Mouse (Mus musculus) kidney, postnatal 14 days (tissue): Measurements from ENCODE around the gene Clcn3.

Experiments
- DNase-seq: peaks from one replicate; pipeline ENCODE4 v3.0.0; 2022; ENCODE audit warnings: mixed read lengths

Gene Clcn3

DNA sequence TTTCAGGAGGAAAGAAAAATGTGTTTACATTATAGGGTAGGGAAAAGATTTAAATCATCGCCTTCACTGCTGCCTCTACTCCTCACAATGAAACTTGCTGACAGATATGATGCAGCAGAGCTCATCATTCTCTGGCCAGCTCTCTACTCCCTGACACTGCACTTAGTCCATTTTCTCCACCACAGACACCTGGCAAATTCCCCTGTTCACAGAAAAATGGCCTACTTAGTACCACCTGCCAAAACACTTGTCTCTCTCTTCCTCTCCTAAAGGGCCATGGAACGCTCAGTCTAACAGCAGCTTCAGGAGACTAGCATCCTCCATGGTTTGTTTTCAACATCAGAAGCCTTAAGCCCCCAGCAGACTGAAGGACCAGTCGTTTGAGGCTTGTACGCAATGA is 31.8 kb downstream of the Clcn3 start:
- DNase-seq = no peak

DNA sequence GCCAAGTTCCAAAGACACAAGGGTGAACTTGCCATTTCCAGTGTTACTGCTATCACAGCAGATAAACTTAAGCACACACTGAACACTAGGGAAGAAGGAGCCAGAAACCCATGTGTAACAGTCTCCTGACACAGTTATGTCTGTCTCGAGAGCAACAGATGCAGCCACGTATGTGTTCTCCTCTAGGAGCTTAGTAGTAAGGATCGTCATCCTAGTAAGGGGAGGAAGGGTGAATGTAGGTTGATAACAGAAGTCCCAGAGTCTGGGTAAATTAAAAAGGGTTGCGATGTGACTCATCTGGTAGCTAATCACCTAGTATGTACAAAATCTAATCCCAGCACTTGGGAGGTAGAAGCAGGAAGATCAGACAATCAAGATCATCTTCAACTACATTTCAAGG is 33.2 kb downstream of the Clcn3 start:
- DNase-seq = no peak

DNA sequence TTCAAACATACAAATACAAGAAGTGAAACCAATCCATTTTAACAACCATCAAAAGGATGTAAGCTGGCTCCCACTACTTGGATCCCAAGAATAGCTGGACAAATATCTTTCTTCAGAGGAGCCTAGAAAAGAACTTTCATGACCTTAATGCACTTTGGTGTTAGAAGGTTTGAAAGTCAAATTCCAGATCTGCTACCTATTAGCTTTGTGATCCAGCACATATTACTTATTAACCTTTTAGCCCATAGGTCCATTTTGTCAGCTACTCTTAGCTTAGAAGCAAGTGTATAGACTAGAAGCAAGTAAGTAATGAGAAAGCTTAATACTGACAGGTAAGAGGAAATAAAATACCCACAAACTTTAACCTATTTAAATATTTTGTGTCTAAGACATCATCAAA is 35.6 kb downstream of the Clcn3 start:
- no peak for DNase-seq

DNA sequence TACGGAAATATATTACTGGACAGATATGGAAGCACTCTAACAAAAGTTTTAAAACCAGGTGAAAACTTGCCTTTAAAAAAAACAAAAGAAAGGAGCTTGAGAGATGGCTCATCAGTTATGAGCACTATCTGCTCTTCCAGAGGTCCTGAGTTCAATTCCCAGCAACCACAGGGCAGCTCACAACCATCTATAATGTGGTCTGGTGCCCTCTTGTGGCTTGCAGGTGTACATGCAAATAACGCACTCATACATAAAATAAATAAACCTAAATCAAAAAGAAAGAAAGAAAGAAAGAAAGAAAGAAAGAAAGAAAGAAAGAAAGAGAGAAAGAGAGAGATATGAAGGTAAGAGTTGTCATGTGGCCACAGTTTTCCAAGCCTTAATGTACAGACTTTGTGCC is 40.2 kb downstream of the Clcn3 start:
- no peak for DNase-seq

DNA sequence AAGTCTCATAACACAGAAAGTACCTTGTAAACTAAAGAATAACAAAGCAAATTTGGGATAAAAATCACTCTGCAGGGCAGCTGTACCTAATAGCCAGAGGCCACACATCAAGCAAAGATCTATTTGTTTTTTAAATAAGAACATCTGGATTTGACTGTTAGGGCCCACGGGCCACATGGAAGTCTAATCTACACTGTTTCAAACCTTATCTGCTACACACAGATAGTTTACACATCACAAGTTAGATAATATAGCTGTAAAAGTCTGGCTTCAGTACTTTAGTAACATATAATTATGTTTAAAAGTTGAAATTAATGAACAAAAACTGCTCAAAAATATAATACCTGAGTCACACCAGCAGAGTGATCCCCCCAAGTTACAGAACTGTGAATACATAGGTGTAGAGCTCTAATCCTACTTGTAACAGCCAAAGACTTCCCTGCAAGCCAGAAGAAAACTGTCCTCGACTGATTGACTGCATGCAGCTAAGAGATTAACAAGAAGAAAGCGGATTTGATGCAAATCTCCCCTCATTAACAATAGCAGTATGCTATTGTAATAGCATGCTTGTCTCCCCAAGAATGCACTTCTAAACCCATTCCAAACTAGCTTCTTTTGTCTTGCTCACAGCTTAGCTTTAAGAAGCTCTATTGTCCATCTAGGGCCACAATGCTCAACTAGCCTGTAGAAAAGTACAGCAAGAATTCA is 44.2 kb downstream of the Clcn3 start:
- DNase-seq = no peak

DNA sequence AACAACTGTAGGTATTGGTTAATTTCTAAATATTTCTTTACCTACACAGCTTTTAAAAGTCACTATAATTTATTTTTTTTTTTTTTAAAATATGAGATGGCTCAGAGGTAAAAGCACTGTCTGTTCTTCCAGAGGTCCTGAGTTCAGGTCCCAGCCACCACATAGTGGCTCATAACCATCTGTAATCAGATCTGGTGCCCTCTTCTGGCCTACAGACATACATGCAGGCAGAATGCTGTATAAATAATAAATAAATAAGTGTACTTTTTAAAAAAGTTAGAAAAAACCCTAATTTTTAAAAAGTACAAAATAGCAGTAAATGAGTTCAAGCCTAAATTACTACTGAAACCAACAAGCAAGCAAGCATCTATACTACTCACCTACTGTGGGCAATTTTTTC is 49.5 kb downstream of the Clcn3 start:
- no peak for DNase-seq

DNA sequence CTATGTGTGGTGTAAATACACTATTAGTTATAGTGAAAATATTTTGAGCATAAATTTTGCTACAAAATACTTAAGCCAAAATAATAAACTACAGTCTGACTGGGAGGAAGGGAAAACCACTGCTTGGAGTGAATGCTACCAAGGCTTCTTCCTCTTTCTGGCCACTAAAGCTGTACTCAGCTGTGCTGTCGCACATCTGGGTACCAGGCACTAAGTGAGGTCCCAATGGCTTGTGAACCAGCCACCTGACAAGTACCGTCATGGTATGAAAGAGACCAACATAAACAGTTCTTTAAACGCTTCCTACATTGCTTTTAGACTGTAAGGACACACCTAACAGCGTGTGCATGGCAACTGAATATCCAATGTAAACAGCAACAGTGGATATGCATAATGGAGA is 62.9 kb downstream of the Clcn3 start:
- no peak for DNase-seq

DNA sequence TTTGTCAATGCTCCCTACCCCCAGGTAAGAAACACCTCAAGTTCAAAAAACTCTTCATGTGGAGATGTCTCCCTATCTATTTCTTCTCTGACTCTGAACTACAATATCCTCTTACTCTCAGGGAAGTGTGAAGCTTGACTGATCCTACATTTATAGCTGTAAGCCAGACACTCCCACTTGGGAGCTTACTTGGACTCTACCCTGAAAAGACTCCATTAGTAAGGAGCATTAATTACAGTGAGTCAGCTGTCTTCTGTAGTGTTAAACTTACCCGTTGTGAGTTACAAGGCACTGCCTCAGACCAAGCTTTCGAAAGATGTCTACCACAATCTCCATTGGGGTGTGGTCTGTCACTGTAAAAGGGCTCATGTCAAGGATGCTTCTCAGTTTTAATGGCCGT is 64.0 kb downstream of the Clcn3 start:
- DNase-seq = no peak

DNA sequence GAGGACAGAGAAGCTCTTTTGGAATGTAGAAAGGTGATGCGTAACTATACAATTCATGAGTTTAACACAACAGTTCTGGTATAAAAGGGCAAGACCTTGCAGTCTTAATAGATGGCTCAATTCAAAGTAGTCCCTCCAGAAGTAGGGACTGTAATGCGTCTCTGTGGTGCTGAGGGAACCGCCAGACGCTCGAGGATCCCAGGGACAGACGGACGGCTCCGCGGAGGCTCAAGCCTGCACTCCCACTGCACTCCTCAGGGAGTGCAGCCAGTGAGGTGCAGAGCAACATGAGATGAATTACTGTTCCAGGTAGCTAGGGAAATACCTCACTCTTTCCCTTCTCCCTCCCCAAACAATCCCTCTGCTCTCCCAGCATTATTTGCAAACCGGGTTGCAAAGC is 70.5 kb downstream of the Clcn3 start:
- DNase-seq = no peak

DNA sequence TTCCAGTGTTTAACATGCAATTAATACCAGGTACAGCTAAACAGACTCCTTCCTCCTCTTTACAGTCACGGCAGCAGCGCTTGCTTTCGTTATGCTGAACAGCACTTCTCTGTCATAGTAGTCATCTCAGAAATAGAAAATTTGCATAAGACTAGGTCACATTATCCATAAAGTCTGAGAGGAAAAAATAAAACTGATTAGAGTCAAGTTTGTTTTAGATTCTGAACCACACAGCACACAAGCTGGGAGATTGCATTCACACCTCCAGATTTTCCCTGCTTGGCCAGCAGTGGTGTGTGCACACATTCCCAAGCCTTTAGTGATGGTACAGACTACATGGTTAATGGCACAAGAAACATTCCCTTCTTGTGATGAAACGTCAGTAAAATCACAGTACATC is 71.0 kb downstream of the Clcn3 start:
- DNase-seq = no peak

DNA sequence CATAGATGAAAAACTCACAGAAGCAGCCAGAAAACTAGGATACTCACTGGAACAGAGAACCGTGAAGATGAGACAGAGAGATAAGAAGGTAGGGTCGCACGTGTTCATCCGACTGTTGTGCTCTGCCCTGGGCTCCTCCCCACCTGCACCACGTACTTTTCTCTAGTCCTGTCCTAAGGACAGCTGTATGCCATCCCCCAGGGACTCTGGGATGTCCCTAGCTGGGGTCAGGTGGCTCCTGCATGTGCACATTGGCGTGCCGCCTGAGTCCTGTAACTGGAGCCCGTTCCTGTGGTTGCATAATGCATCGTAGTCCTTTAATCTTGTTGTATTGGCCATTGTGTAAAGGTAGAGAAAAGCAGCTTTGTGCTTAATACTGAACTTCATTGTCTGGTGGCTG is 83.0 kb downstream of the Clcn3 start:
- DNase-seq = no peak

DNA sequence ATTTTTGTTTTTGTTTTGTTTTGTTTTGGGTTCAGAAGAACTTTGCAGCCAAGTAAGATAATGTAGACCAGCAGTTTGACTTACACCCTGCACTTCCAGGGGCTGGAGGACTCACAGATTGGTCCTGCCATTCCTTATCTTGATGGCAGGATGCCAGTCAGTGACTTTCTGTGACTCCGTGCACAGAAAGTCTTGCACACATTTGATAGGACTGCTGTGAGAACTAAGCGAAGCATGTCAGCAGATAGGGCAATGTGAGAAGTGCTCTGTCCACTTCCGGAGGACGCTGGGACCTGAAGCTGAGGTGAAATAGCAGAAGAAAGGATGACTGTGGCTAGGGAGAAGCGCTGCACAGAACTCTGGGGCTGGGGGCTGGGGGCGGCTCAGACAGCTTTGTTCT is 87.2 kb downstream of the Clcn3 start:
- DNase-seq = no peak

DNA sequence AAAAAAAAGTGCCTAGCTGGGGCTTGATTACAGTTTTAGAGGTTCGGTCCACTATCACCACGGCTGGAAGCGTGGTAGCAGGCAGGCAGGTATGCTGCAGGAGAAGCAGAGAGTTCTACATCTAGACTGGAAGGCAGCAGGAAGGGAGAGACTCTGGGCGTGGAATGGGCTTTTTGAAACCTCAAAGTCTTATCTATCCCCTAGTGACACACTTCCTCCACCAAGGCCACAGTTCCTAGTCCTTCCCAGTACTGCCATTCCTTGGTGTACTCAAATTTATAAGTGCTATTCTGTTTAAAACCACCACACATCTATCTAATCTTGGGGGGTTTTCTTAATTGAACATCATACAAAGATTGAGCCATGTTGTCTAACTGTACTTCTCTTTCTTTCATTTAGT is 91.3 kb downstream of the Clcn3 start:
- DNase-seq = no peak

DNA sequence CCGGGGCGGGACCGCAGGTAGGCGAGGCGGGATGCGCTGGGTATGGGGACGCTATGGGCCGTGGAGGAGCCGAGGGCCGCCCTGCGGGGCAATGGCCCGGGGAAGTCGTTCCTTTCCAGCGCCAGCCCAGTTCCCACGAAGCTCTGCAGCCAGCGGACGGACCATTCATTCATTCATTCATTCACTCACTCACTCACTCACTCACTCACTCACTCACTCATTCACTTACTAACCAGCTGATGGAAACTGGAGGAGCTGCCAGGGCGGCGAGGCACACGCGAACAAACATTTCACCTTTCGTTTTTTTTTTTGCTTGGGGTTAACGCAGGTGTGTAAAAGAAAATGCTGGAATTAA is 92.6 kb downstream of the Clcn3 start:
- DNase-seq = no peak

DNA sequence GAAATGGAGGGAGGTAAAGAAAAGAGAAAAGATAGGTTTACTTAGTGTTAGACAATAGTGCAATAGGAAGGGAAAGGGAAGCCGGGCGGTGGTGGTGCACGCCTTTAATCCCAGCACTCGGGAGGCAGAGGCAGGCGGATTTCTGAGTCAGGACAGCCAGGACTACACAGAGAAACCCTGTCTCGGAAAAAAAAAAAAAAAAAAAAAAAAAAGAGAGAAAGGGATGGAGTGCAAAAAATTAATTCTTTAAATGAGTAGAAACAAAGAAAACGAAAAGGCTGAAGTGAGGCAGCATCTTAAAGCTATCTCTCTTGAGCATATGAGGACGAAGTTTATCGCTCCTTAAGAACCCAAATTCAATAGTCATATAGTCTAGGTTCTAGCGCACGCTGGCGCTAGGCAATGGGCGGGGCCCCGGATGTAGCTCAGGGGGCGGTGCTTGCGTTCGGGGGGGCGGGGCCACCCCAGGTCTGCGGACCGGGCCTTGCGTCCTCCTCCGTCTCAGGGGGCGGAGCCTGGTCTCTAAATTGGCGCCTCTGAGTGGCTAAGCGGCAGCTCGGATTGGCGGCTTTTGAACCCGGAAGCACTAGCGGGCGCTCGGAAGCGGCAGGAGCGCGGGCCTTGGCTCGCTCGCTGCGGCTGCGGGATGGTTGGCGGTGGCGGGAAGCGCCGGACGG is 93.1 kb downstream of the Clcn3 start, which contains the start of gene Hpf1:
Hpf1 (plus strand) TSS at position 576 of the 677 bp plus-strand sequence.
- peak; percentile 96 for DNase-seq

DNA sequence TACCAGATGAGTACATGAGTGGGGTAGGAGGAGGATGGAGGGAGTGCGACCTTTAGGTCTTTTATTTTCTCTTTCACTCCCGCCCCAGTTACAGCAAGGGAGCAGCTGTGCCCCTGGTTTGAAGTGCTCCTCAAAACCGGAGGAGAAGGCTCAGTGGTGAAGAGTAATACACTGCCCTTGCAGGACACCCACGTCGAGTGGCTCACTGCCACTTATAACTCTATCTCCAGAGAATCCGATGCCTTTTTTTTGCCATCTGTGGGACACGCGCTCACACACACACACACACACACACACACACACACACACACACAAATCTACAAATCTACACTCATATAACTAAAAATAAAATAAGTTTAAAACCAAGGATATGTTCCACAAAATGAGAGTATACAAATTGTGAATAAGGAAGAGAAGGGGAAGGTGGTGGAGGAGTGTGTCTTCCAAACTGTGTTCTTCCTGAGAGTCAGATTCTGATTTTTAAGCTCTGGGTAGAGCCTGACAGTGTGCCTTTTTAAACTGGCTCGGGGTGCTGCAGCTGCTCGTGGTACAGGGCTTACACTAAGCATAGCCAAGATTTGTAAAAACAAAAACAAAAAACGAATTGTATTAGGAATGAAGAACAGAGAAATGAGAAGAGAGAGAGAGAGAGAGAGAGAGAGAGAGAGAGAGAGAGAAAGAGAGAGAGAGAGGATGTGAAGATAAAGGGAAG is 93.8 kb downstream of the Clcn3 start:
- DNase-seq = no peak

DNA sequence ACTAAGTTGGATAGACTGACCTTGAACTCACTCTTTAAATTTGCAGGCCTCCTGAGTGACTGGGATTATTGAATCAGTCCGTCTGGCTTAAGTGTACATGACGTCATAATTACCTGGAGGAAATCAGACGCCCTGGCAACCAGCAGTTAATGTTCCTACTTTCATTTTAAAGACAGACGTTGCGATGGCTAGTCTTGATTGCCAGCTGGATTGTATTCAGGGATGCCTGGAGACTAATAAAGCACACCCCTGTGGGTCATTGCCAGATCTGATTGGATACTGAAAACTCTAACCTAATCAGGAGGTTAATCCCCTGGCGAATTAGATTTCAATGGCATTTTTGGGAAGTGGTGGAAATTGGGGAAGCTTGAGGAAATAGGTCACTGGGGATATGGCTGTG is 96.4 kb downstream of the Clcn3 start:
- DNase-seq = no peak

DNA sequence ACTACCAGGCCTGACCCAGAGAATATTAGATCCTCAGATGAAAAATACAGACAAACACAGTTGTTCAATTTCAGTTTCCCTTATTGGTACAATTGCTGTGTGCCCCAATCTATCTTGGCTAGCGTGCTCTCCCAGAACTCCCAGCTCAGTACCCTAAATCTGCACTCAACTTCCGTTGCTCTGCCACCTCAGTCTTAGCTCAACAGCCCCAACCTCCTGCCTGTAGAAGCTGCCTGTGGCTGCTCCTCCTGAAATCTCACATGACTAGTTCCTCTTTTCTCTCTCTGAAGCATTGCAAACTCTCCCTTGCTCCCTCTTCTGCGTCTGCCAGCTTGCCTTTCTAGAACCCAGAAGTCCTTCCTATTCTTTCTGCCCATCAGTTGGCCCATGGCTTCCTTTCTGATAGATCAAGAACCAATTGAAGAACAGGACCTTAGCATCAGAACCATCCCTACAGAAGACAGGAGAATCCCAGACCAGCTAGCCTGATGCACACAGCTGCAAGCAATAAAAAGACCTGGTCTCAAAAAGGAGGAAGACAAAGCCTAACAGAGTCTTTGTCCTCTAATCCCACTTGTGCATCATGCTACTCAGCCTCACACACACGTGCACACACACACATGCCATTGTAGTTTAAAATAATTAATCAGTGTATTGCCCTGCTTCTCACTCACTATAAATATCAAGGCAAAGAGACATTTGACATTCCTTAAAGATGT is 99.5 kb downstream of the Clcn3 start:
- DNase-seq = no peak

DNA sequence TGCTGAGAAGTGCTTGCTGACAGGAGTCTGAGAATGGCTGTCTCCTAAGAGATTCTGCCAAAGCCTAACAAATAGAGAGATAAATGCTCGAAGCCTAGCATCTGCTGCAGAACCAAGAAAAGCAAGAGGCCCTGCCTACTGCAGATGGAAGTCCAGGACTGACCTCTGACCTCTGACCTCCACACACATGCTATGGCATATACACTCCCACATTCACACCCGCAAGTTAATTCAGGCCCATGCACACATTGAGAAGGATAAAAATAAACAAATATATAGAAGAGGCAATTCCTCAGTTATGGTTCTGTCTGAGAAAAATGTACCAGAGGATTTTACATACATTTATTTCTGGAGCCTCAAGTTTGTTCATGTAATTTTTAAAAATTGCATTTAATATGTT is 104.5 kb downstream of the Clcn3 start:
- DNase-seq = no peak

DNA sequence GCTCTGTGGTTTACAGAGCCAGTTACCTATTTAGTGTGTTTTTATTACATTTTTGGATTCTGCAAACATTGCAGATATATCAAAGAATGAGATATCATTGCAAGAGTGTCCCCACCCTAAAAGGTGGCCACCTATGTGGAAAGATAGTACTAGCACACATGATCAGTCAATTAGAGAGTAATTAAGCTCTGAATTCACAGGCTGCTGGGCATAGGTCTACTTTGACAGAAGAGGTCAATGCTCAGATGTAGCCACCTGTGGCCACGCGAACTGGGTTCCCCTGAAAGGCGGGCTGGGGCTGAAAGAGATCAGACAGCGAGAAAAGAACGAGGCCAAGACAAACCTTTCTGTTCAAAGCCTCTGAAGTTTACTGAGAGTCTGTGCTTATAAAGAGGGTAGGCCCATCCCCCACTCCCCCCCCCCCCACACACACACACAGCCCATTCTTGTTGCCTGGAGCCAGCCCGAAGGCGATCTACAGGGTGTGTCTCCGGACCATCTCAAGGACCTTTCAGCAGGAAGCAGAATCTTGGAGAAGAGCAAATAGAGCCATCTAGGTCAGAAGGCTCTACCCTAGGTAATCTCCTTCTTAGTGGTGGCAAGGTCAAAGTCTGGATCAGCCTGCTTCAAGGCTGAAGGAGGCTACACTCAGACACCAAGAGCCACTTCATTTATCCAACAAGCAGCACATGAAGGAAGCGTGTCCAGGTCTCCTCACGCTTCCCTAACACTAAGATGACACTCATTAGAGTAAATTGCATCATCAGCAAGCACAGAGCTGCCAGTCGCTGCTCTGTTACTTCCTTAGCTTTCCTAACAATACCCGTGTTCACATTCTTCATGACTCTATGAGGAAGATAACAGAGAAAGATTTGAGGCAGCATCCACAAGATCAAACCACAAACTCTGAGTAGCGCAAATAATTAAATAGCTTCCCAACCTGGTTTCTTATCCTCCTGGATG is 112.6 kb downstream of the Clcn3 start:
- DNase-seq = no peak

DNA sequence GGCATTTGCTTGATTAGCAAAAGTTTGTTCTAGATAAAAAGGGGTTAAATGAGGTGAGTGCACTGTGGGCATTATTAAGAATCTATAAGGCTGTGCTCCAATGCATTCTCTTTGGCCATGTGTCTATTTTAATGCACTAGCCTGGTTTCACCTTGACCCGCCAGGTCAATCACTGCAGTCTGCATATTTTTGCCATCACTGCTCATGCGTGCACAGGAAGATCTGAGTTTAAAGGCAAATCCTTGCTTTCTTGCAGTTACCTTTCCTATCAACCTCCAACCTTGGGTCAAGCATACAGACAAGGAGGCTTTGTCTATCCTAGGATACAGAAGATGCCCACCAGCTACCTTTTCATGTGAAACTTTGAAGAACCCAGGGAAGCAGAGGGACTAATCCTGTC is 113.3 kb downstream of the Clcn3 start:
- peak; percentile 58 for DNase-seq

DNA sequence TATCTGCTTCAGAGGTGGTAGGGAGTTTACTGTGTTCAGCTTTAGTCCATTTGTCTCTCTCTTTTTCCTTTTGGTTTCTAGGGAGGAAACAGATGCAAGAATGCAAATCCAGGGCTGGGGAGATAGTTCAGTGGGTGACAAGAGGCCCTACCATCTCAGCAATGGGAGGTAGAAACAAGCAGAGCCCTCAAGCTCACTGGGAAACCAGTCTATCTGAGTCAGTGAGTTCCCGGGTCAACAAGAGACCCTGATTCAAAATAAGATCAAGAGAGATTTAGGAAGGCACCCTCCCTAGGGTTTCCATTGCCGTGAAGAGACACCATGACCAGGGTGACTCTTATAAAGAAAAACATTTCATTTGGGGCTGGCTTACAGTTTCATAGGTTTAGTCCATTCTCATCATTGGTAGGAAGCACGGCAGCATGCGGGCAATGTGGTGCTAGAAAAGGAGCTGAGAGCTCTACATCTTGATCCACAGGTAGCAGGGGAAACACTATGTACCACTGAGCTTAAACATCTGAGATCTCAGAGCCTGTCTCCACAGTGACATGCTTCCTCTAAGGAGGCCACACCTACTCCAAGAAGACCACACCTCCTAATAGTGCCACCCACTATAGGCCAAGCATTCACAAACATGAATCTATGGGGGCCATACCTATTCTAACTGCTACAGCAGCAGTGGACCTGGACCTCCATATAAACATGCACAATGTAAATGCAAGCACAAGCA is 114.7 kb downstream of the Clcn3 start:
- DNase-seq = no peak
